Mouse (Mus musculus): Measurements from ENCODE around the gene Rpl37. TPM values are rescaled to one million over a fixed set of nuclear protein-coding genes. Genes with fewer than 3 reads are reported as not detected.

The Rpl37 gene
- polyA plus RNA-seq (2012; rRNA removed), result 718 and 831 TPM in 2 replicates

GRCm38 (mm10) chr15:5116270-5117030, at the start of gene Rpl37:
TSS of gene Rpl37 (plus strand) at chr15:5116645.
- Histone ChIP-seq H3K36me3 (ENCODE audit: control insufficient read depth, insufficient read depth, low read length) (peaks cover 40% of the 10 kb centered on the region), H3K27ac (ENCODE audit: control insufficient read depth, insufficient read depth, low read length) (peak within 1 kb of the TSS; percentile 43), H3K4me1 (replicated peaks; ENCODE audit: control insufficient read depth, insufficient read depth, low read length) (peaks cover 6% of the 10 kb centered on the region), H3K4me3 (ENCODE audit: control insufficient read depth, insufficient read depth, low read length) (peak within 1 kb of the TSS; percentile 80), H3K27me3 (ENCODE audit: control insufficient read depth, insufficient read depth, low read length) (no peaks in the 10 kb centered on the region)
- peak; percentile 98 for DNase-seq
- TF ChIP-seq POLR2A (IDR thresholded peaks at IDR 0.05; ENCODE audit: control insufficient read depth, extremely low read depth, insufficient read depth, low read length, poor library complexity), result peak; percentile 84
- peak; percentile 85 for TF ChIP-seq CTCF (IDR thresholded peaks at IDR 0.05; ENCODE audit: borderline replicate concordance, control insufficient read depth, extremely low read depth, insufficient read depth, low read length, poor library complexity)
- WGBS, result under 1% methylated on average over 55 of the region's 55 CpGs

- no peaks in the 10 kb centered on the region for H3K27me3 ChIP-seq (ENCODE audit: control insufficient read depth, insufficient read depth, low read length)
- H3K4me3 ChIP-seq (ENCODE audit: control insufficient read depth, insufficient read depth, low read length), result no peak overlapping the region
- WGBS, result 70% methylated on average over 15 of the region's 15 CpGs
- no peaks in the 10 kb centered on the region for H3K4me1 ChIP-seq (replicated peaks; ENCODE audit: control insufficient read depth, insufficient read depth, low read length)
- no peak overlapping the region for H3K27ac ChIP-seq (ENCODE audit: control insufficient read depth, insufficient read depth, low read length)
- peak; percentile 3 for DNase-seq
- TF ChIP-seq POLR2A (IDR thresholded peaks at IDR 0.05; ENCODE audit: control insufficient read depth, extremely low read depth, insufficient read depth, low read length, poor library complexity) (no peak), CTCF (IDR thresholded peaks at IDR 0.05; ENCODE audit: borderline replicate concordance, control insufficient read depth, extremely low read depth, insufficient read depth, low read length, poor library complexity) (no peak)
- no peaks in the 10 kb centered on the region for H3K36me3 ChIP-seq (ENCODE audit: control insufficient read depth, insufficient read depth, low read length)
Measured at GRCm38 (mm10) chr15:5068801-5069518, 47.5 kb upstream of the Rpl37 start.

GRCm38 (mm10) chr15:5081235-5081634, 35.2 kb upstream of the Rpl37 start:
- no peaks in the 10 kb centered on the region for H3K27me3 ChIP-seq (ENCODE audit: control insufficient read depth, insufficient read depth, low read length)
- no peak for DNase-seq
- no peak for TF ChIP-seq CTCF (IDR thresholded peaks at IDR 0.05; ENCODE audit: borderline replicate concordance, control insufficient read depth, extremely low read depth, insufficient read depth, low read length, poor library complexity)
- TF ChIP-seq POLR2A (IDR thresholded peaks at IDR 0.05; ENCODE audit: control insufficient read depth, extremely low read depth, insufficient read depth, low read length, poor library complexity), result no peak
- H3K4me3 ChIP-seq (ENCODE audit: control insufficient read depth, insufficient read depth, low read length), result no peak overlapping the region
- no peaks in the 10 kb centered on the region for H3K4me1 ChIP-seq (replicated peaks; ENCODE audit: control insufficient read depth, insufficient read depth, low read length)
- 87% methylated on average over 1 of the region's 1 CpGs for WGBS
- no peak overlapping the region for H3K27ac ChIP-seq (ENCODE audit: control insufficient read depth, insufficient read depth, low read length)
- H3K36me3 ChIP-seq (ENCODE audit: control insufficient read depth, insufficient read depth, low read length), result no peaks in the 10 kb centered on the region

- Histone ChIP-seq H3K4me3 (ENCODE audit: control insufficient read depth, insufficient read depth, low read length) (no peak overlapping the region), H3K27me3 (ENCODE audit: control insufficient read depth, insufficient read depth, low read length) (no peaks in the 10 kb centered on the region), H3K36me3 (ENCODE audit: control insufficient read depth, insufficient read depth, low read length) (no peaks in the 10 kb centered on the region), H3K27ac (ENCODE audit: control insufficient read depth, insufficient read depth, low read length) (no peak overlapping the region), H3K4me1 (replicated peaks; ENCODE audit: control insufficient read depth, insufficient read depth, low read length) (no peaks in the 10 kb centered on the region)
- TF ChIP-seq POLR2A (IDR thresholded peaks at IDR 0.05; ENCODE audit: control insufficient read depth, extremely low read depth, insufficient read depth, low read length, poor library complexity) (no peak), CTCF (IDR thresholded peaks at IDR 0.05; ENCODE audit: borderline replicate concordance, control insufficient read depth, extremely low read depth, insufficient read depth, low read length, poor library complexity) (no peak)
- DNase-seq, result no peak
- 12% methylated on average over 2 of the region's 2 CpGs for WGBS
Measured at GRCm38 (mm10) chr15:5086162-5086561, 30.3 kb upstream of the Rpl37 start.

- no peak for DNase-seq
- TF ChIP-seq POLR2A (IDR thresholded peaks at IDR 0.05; ENCODE audit: control insufficient read depth, extremely low read depth, insufficient read depth, low read length, poor library complexity) (no peak), CTCF (IDR thresholded peaks at IDR 0.05; ENCODE audit: borderline replicate concordance, control insufficient read depth, extremely low read depth, insufficient read depth, low read length, poor library complexity) (no peak)
- WGBS, result 73% methylated on average over 7 of the region's 7 CpGs
- no peak overlapping the region for H3K27ac ChIP-seq (ENCODE audit: control insufficient read depth, insufficient read depth, low read length)
- H3K4me3 ChIP-seq (ENCODE audit: control insufficient read depth, insufficient read depth, low read length), result no peak overlapping the region
- no peaks in the 10 kb centered on the region for H3K27me3 ChIP-seq (ENCODE audit: control insufficient read depth, insufficient read depth, low read length)
- no peaks in the 10 kb centered on the region for H3K4me1 ChIP-seq (replicated peaks; ENCODE audit: control insufficient read depth, insufficient read depth, low read length)
- H3K36me3 ChIP-seq (ENCODE audit: control insufficient read depth, insufficient read depth, low read length), result no peaks in the 10 kb centered on the region
Measured at GRCm38 (mm10) chr15:5088850-5089608, 27.4 kb upstream of the Rpl37 start.

GRCm38 (mm10) chr15:5090131-5090530, 26.3 kb upstream of the Rpl37 start:
- no peaks in the 10 kb centered on the region for H3K27me3 ChIP-seq (ENCODE audit: control insufficient read depth, insufficient read depth, low read length)
- H3K36me3 ChIP-seq (ENCODE audit: control insufficient read depth, insufficient read depth, low read length), result no peaks in the 10 kb centered on the region
- no peak for DNase-seq
- H3K4me1 ChIP-seq (replicated peaks; ENCODE audit: control insufficient read depth, insufficient read depth, low read length), result no peaks in the 10 kb centered on the region
- TF ChIP-seq POLR2A (IDR thresholded peaks at IDR 0.05; ENCODE audit: control insufficient read depth, extremely low read depth, insufficient read depth, low read length, poor library complexity) (no peak), CTCF (IDR thresholded peaks at IDR 0.05; ENCODE audit: borderline replicate concordance, control insufficient read depth, extremely low read depth, insufficient read depth, low read length, poor library complexity) (no peak)
- H3K4me3 ChIP-seq (ENCODE audit: control insufficient read depth, insufficient read depth, low read length), result no peak overlapping the region
- WGBS, result 97% methylated on average over 10 of the region's 10 CpGs
- no peak overlapping the region for H3K27ac ChIP-seq (ENCODE audit: control insufficient read depth, insufficient read depth, low read length)

All from thymus, adult 2 months (tissue).